Mouse (Mus musculus) cerebellum, postnatal 10 days (tissue): ENCODE measurements at regions not wholly inside any gene's neighbourhood (a gene's known extent, or its start where the extent isn't known, plus 50 kb on each side); places are given as distances from the start of the nearest gene placed in this dataset.
A peak's percentile ranks its signal among the peaks of the same experiment; 100 is the strongest.
"Not testable (repeated sequence)": the region's sequence is repeated elsewhere in the genome, so short reads cannot be mapped to it uniquely, and the experiment has no call there.

Source experiments
- DNase-seq, 2 experiments: peaks; one replicate each; pipeline ENCODE4 v3.0.0; 2021; ENCODE audit warnings: mixed read lengths in 2 of 2

DNA sequence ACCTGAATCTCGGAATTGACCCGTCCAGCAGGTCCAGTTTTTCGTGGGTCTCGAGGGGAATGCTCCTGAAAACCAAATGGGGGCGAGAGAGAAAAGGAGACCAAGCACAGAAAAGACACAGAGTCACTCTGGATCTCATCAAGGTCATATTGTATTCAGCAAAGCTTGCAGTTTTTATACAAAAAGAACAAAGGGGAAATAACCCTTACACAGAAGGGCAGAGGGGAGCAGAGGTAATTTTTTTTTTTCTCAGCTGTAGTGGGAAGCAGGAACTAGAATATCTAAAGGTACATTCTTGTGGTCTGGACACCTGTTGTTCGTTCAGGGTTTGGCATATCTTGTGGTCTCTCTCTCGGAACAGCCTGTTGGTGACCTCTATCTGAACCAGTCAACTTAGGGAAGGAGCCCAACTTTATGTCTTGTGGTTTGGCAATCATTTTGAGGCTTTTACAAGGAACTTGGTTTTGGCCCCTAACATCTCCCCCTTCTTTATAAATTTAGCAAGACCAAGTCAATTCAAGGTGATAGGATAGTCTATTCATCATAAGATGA lies 1645.9 kb upstream of the Cdh9 start:
- DNase-seq: no peak

DNA sequence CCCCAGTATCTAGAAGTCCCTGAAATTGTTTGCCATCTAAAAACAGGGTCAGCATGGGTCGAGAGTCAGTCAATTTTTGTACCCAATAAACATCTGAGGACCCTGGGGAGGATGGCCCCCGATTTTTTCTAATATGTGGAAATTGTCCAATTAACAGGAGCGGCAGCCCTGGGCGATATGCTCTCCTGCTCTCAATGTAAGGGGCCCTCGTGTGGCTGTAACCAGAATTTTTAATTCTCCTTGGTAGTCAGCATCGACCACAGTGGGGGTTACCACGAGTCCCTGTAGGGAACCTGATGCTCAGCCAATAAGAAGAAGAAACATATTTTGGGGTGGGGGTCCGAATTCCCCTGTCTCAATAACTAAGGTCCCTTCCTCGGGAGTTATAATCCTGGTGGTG lies 1639.9 kb upstream of the Cdh9 start:
- DNase-seq: not testable (repeated sequence)

- peak in 1 of 2 experiments; percentile 12 for DNase-seq
These were observed 1638.8 kb upstream of the Cdh9 start for GRCm38 (mm10) chr15:15089783-15090182.

GRCm38 (mm10) chr15:15091531-15092290 lies 1636.8 kb upstream of the Cdh9 start:
- no peak for DNase-seq

- DNase-seq: no peak
These were observed 1631.2 kb upstream of the Cdh9 start for GRCm38 (mm10) chr15:15097391-15097790.

- no peak for DNase-seq
These were observed 1626.4 kb upstream of the Cdh9 start for GRCm38 (mm10) chr15:15102185-15102584.

DNA sequence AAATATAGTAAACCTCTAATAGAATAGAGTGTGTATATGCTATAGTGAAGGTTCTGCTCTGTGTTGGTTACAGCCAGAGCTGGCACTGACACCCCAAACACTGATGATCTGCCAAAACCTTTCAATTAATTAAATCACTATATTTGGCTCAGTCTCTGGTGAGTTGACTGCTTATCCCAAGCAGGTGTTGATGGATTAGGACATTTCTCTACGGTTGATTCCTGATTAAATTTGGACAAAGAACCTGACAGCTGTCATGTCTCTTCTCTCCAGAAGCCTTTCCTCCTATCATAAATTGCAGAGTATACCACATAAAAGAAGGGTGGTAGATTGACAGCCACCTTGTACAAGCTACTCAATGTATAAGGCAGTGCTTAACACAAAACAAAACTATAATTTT lies 1608.4 kb upstream of the Cdh9 start:
- peak; percentile 81 to 84 for DNase-seq

DNA sequence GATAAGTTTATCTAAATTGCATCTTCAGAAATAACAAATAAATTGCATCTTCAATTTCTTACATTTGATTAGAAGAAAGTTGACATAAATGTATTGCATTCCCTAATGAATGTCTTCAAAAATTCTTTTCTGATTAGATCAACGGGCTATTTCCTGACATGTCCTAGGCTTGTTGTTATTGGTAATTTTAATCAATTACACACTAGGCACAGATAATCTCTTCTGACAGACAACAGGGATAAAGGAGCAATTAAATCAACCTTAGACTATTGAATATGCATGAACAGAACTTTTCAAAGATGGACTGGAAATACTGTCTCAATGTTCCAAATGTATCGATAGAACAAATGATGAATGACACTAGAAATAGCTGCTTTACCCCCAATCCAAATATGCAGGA lies 1579.8 kb upstream of the Cdh9 start:
- no peak for DNase-seq

DNA sequence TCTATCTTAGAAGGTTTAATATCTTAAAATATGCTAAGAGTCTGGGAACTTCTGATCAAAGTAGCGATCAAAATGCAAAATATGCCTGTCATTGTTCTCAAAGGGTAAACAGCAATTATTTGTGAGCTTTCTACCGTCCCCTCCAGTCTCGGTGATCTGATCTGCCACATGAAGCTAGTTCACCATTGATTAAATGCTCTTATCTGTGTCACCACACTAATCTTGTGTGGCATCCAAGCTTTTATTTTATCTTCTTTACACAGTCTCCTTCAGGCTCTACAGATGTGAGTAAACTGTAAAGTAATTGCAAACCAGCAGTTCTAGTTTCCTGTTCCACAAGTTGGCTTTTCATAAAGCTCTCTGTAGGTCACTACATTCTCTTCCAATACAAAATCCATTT lies 1573.1 kb upstream of the Cdh9 start:
- no peak for DNase-seq

DNA sequence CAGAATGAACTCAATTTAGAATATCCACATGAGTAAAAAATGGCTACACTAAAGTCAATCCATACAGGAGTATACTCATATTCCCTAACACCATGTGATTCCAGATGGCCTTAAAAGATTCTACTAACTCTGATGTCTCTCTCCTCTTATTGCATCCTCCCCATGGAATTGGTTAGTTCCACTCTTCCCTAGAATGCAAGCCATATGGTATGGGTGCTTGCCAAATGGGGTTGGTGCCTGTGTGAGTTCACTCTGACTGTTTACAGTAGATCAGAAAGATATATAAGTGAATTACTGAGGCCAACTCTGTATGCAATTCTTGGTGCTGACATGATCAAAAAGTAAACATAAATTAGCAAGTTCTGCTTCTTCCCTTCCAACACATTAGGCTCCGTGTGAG lies 1558.2 kb upstream of the Cdh9 start:
- peak; percentile 11 to 38 for DNase-seq

- peak; percentile 23 for DNase-seq
These were observed 1508.3 kb upstream of the Cdh9 start for GRCm38 (mm10) chr15:15220296-15220695.

DNA sequence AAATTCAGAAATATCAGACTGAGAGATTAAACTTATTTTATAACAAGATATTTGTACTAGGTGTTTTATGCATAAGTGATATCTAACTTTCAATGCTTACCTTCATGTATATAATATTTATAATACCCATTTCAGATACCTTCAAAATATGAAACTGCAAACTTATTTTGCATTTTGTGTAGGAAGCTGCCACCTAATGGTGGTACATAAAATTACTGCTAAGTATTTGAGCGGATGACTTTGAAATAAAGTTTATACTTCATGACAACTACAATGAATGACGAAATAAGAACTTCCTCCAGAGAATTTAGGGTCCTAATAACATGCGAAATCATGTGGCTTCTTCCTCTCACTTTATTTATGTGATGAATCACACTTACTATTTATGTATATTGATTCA lies 1498.6 kb upstream of the Cdh9 start:
- peak in 1 of 2 experiments; percentile 6 for DNase-seq

GRCm38 (mm10) chr15:15238309-15238708 lies 1490.2 kb upstream of the Cdh9 start:
- peak; percentile 32 to 34 for DNase-seq
